Mouse (Mus musculus): ENCODE results near the gene R3hdm1. TPM values are rescaled to one million over a fixed set of nuclear protein-coding genes. Genes with fewer than 3 reads are reported as not detected.
"Not testable (repeated sequence)": the region's sequence is repeated elsewhere in the genome, so short reads cannot be mapped to it uniquely, and the experiment has no call there.

R3hdm1 gene
- total and polyA plus RNA-seq, 3 experiments, result 17.8 to 75.7 (median 33.9) TPM

DNA sequence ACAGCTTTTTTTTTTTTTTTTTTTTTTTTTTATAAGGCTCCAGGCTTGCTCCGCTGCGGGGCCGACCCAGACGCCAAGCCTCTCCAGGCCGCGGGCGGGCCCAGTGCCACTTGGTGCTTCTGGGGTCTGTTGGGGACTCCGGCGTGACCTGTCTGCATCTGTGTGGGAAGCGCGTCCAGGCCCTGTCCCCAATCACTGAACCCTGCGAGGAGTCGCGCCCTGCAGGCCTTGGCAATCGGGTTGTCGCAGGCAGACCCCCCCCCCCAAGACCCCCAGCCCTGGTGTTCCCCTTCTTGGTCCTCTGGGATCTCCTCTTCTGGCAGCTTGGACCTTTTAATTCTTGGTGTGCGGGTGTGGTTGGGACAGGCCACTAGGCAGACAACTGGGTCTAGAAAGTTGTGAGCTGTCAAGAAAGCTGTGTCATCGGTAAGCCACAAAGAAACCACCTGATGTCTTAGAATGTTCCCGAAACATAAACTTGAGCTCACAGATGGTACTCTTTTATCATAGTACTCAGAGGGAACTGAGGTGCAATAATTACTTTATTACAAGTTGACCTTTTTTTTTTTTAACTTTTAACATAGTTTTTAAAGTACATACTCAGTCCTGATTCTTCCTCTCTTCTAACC lies 141.7 kb downstream of the R3hdm1 start (continued):
- TF ChIP-seq CTCF (conservative IDR thresholded peaks at IDR 0.05 in 1 of 2, IDR thresholded peaks at IDR 0.05 in 1 of 2; ENCODE audit: low read depth in 2 of 2, low read length in 2 of 2), result no peak

DNA sequence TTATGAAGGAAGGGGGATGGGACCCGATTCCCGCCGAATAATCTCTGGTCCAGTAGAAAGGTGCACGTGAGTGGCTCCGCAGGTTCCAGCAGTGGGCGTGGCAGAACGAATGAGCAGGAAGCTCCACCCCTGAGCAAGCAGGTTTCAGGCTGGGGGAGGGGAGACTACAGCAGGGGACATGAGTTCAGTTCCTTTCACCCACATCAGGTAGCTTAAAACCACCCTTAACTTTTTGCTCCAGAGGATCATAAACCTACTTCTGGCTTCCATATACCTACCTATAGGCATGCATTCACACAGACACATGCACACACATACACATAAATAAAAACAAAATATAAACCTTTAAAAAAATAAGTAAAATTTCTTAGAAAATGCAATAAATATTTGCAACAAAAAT lies 164.0 kb downstream of the R3hdm1 start:
- DNase-seq (ENCODE audit: extremely low read depth); H3K27ac ChIP-seq (ENCODE audit: insufficient read depth, low read depth); H3K4me1 ChIP-seq (ENCODE audit: control insufficient read depth in 1 of 2, insufficient read depth in 2 of 2); H3K9me3 ChIP-seq (replicated peaks; ENCODE audit: low read length); H3K4me3 ChIP-seq (replicated peaks in 1 of 3; ENCODE audit: low read depth in 2 of 3, low read length in 2 of 3, poor library complexity in 1 of 3); in situ Hi-C loops (cut with MboI; ENCODE audit: low pct_ligation_motif_present, low pct_unique_long_range_greater_than_20kb, low sequenced_read_pairs); H3K79me2 ChIP-seq (replicated peaks; ENCODE audit: control insufficient read depth, extremely low read depth, insufficient read depth, poor library complexity, severe bottlenecking); dilution Hi-C loops (cut with MboI; ENCODE audit: extremely low pct_ligation_motif_present, extremely low pct_unique_long_range_greater_than_20kb, low sequenced_read_pairs); H3K27me3 ChIP-seq (replicated peaks); H3K9ac ChIP-seq (ENCODE audit: insufficient read depth, low read depth); H3K4me2 ChIP-seq (ENCODE audit: insufficient read depth, low read depth, poor library complexity, severe bottlenecking): not testable (repeated sequence)
- peaks cover 51 to 73% of the 10 kb centered on the region in 2 experiments for H3K36me3 ChIP-seq (replicated peaks in 1 of 2; ENCODE audit: control insufficient read depth in 1 of 2, insufficient read depth in 1 of 2, low read length in 1 of 2)

DNA sequence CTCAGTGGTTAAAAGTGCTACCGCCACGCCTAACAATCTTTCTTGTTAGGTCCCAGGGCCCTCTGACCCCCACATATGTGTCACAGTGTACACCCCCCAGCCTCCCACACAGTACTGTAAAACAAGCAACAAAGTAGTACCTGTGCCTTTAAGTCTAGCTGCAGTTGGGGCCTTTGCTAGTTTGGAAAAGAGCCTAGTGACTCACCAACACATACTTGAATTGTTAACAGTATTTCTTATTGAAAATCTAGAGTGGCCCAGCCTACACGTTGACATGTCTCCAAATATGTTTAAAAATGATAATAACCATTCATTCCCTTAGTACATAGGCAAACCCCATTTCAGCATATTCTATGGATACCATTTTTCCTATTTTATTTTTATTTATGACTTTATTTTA lies 167.6 kb downstream of the R3hdm1 start:
- dilution Hi-C loops (cut with MboI; ENCODE audit: extremely low pct_ligation_motif_present, extremely low pct_unique_long_range_greater_than_20kb, low sequenced_read_pairs), result no loop called here
- peaks cover 63 to 86% of the 10 kb centered on the region in 2 experiments for H3K36me3 ChIP-seq (replicated peaks in 1 of 2; ENCODE audit: control insufficient read depth in 1 of 2, insufficient read depth in 1 of 2, low read length in 1 of 2)
- no peak overlapping the region for H3K27ac ChIP-seq (ENCODE audit: insufficient read depth, low read depth)
- H3K79me2 ChIP-seq (replicated peaks; ENCODE audit: control insufficient read depth, extremely low read depth, insufficient read depth, poor library complexity, severe bottlenecking), result no peaks in the 10 kb centered on the region
- no peaks in the 10 kb centered on the region for H3K9me3 ChIP-seq (replicated peaks; ENCODE audit: low read length)
- H3K4me3 ChIP-seq (replicated peaks in 1 of 3; ENCODE audit: low read depth in 2 of 3, low read length in 2 of 3, poor library complexity in 1 of 3), result no peak overlapping the region
- H3K27me3 ChIP-seq (replicated peaks), result no peaks in the 10 kb centered on the region
- no peaks in the 10 kb centered on the region for H3K4me1 ChIP-seq (ENCODE audit: control insufficient read depth in 1 of 2, insufficient read depth in 2 of 2)
- H3K9ac ChIP-seq (ENCODE audit: insufficient read depth, low read depth), result no peak overlapping the region
- in situ Hi-C loops (cut with MboI; ENCODE audit: low pct_ligation_motif_present, low pct_unique_long_range_greater_than_20kb, low sequenced_read_pairs), result loop anchor here (10.0 kb wide), 1 partner anchor 64 kb away; no protein-coding TSS in a partner anchor
- H3K4me2 ChIP-seq (ENCODE audit: insufficient read depth, low read depth, poor library complexity, severe bottlenecking), result no peak overlapping the region
- TF ChIP-seq BHLHE40 (IDR thresholded peaks at IDR 0.05; ENCODE audit: low read depth, low read length), result no peak
- no peak for TF ChIP-seq CTCF (conservative IDR thresholded peaks at IDR 0.05 in 1 of 2, IDR thresholded peaks at IDR 0.05 in 1 of 2; ENCODE audit: low read depth in 2 of 2, low read length in 2 of 2)
- no peak for TF ChIP-seq MAZ (IDR thresholded peaks at IDR 0.05; ENCODE audit: low read depth, low read length)
- TF ChIP-seq JUN (IDR thresholded peaks at IDR 0.05; ENCODE audit: insufficient read depth, low read depth, low read length), result no peak
- TF ChIP-seq SMC3 (IDR thresholded peaks at IDR 0.05; ENCODE audit: low read depth, low read length), result no peak
- TF ChIP-seq MXI1 (IDR thresholded peaks at IDR 0.05; ENCODE audit: low read depth, low read length), result no peak
- TF ChIP-seq MYC (IDR thresholded peaks at IDR 0.05; ENCODE audit: low read depth, low read length), result no peak
- no peak for TF ChIP-seq UBTF (IDR thresholded peaks at IDR 0.05; ENCODE audit: low read depth, low read length)
- TF ChIP-seq SIN3A (IDR thresholded peaks at IDR 0.05; ENCODE audit: low read length), result no peak
- no peak for TF ChIP-seq RAD21 (IDR thresholded peaks at IDR 0.05; ENCODE audit: low read depth, low read length)
- no peak for TF ChIP-seq POLR2A (IDR thresholded peaks at IDR 0.05; ENCODE audit: low read depth, low read length)
- no peak for TF ChIP-seq CHD1 (IDR thresholded peaks at IDR 0.05; ENCODE audit: low read depth, low read length)
- no peak for TF ChIP-seq USF2 (conservative IDR thresholded peaks at IDR 0.05; ENCODE audit: low read depth, low read length)
- TF ChIP-seq GABPA (IDR thresholded peaks at IDR 0.05; ENCODE audit: insufficient replicate concordance, low read depth, low read length), result no peak
- TF ChIP-seq ZKSCAN1 (IDR thresholded peaks at IDR 0.05; ENCODE audit: borderline replicate concordance, low read depth, low read length), result no peak
- TF ChIP-seq ZNF384 (IDR thresholded peaks at IDR 0.05; ENCODE audit: low read depth, low read length), result no peak
- no peak for TF ChIP-seq HCFC1 (IDR thresholded peaks at IDR 0.05; ENCODE audit: low read depth, low read length)
- TF ChIP-seq TBP (conservative IDR thresholded peaks at IDR 0.05; ENCODE audit: low read depth, low read length), result no peak
- TF ChIP-seq JUND (conservative IDR thresholded peaks at IDR 0.05; ENCODE audit: low read depth, low read length), result no peak
- no peak for TF ChIP-seq IRF4 (IDR thresholded peaks at IDR 0.05; ENCODE audit: low read depth, low read length)
- no peak for DNase-seq (ENCODE audit: extremely low read depth)
